ENCODE assay signal across 11 mouse cellular contexts in the genomic region with DNA sequence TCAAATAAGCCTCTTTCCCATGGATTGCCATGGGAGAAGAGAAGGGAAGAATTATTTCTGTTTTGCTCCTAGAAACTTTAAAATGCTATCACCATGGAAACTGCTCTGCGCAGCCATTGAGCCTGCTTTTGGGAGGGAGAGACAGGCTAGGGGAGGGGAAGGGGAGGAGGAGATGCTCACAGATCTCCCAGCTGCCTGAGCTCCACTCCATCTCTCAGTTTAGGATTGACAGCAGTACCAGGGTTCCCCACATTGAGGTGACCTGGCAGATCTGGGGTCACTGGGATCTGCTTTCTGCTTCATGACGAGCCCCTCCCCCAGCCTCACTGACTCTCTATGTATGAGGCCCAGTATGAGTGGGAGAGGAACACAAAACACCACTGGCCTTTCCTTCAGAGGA.
DNase-seq lines count a peak whose midpoint lies in the region; ATAC-seq and TF ChIP-seq lines count a peak whose summit lies in the region.
"Had no signal": no experiment of that assay in that cellular context is flagged by ENCODE, and none has a peak within 500 bp of the region (broad histone marks: within the 10 kb centered on the region; RNA-seq: fewer than 3 reads in every experiment).

No protein-coding gene starts in this region.

- H3K4me3 ChIP-seq in kidney, adult 2 months (ENCODE audit: insufficient read depth, low read depth, low read length) = no peak overlapping the region
- H3K4me3 ChIP-seq in forebrain, postnatal 0 days (ENCODE audit: low read depth, low read length) = no peak overlapping the region
- H3K4me3 ChIP-seq in stomach, postnatal 0 days (ENCODE audit: low read depth, low read length) = no peak overlapping the region
- H3K4me3 ChIP-seq: liver, embryonic 13.5 days had no signal

- no peak for TF ChIP-seq EP300 in stomach, postnatal 0 days (optimal IDR thresholded peaks at IDR 0.05)

- TF ChIP-seq CTCF in kidney, adult 2 months (conservative IDR thresholded peaks at IDR 0.05; ENCODE audit: insufficient read depth, insufficient read length, low read depth, low read length) = no peak
- 0 out of 2 replicates have a peak, but pooled peaks have one; percentile 12 for TF ChIP-seq CTCF in forebrain, postnatal 0 days (IDR thresholded peaks at IDR 0.05; ENCODE audit: low read depth)
- no peak for TF ChIP-seq CTCF in stomach, postnatal 0 days (IDR thresholded peaks at IDR 0.05; ENCODE audit: low read depth)

- no peaks in the 10 kb centered on the region for H3K9me3 ChIP-seq in forebrain, postnatal 0 days (ENCODE audit: low read length)
- no peaks in the 10 kb centered on the region for H3K9me3 ChIP-seq in stomach, postnatal 0 days (ENCODE audit: control insufficient read depth, low read length)
- H3K9me3 ChIP-seq: liver, embryonic 13.5 days had no signal

- no peaks in the 10 kb centered on the region for H3K4me1 ChIP-seq in kidney, adult 2 months (ENCODE audit: control insufficient read depth, insufficient read depth, low read length)
- H3K4me1 ChIP-seq in forebrain, postnatal 0 days (ENCODE audit: insufficient read depth) = peaks cover 21% of the 10 kb centered on the region
- H3K4me1 ChIP-seq in stomach, postnatal 0 days (replicated peaks; ENCODE audit: control insufficient read depth, insufficient read depth) = no peaks in the 10 kb centered on the region
- H3K4me1 ChIP-seq: liver, embryonic 13.5 days had no signal

- H3K27me3 ChIP-seq in kidney, adult 2 months (replicated peaks; ENCODE audit: control insufficient read depth, insufficient read depth, low read length) = no peaks in the 10 kb centered on the region
- no peaks in the 10 kb centered on the region for H3K27me3 ChIP-seq in forebrain, postnatal 0 days (ENCODE audit: insufficient read depth, low read length)
- no peaks in the 10 kb centered on the region for H3K27me3 ChIP-seq in stomach, postnatal 0 days (ENCODE audit: control insufficient read depth, insufficient read depth, low read length)
- H3K27me3 ChIP-seq: liver, embryonic 13.5 days had no signal

- H3K9ac ChIP-seq in forebrain, postnatal 0 days = no peak overlapping the region
- no peak overlapping the region for H3K9ac ChIP-seq in stomach, postnatal 0 days (ENCODE audit: low read length)
- H3K9ac ChIP-seq: liver, embryonic 13.5 days had no signal

- ATAC-seq in forebrain, postnatal 0 days = peak; percentile 91
- no peak for ATAC-seq in stomach, postnatal 0 days (ENCODE audit: low FRiP score, low TSS enrichment)

- H3K4me2 ChIP-seq in forebrain, postnatal 0 days (ENCODE audit: low read depth) = peak overlapping the region; percentile 24
- no peak overlapping the region for H3K4me2 ChIP-seq in stomach, postnatal 0 days (replicated peaks; ENCODE audit: low read depth)
- H3K4me2 ChIP-seq: liver, embryonic 13.5 days had no signal

- no peak for TF ChIP-seq POLR2A in kidney, adult 2 months (IDR thresholded peaks at IDR 0.05; ENCODE audit: low read depth, low read length)

- no peaks in the 10 kb centered on the region for H3K36me3 ChIP-seq in kidney, adult 2 months (ENCODE audit: control insufficient read depth, insufficient read depth, low read length)
- H3K36me3 ChIP-seq in forebrain, postnatal 0 days (ENCODE audit: insufficient read depth) = no peaks in the 10 kb centered on the region
- H3K36me3 ChIP-seq in stomach, postnatal 0 days (ENCODE audit: control insufficient read depth, insufficient read depth, low read length) = no peaks in the 10 kb centered on the region
- H3K36me3 ChIP-seq: liver, embryonic 13.5 days had no signal

- intact Hi-C loops in left cerebral cortex, postnatal 25 days (cut with DNase I) = no loop called here

- DNase-seq in kidney, postnatal 14 days = peak; percentile 3
- DNase-seq in kidney, adult 2 months = no peak
- DNase-seq in forebrain, postnatal 0 days = peak; percentile 82
- DNase-seq in left cerebral cortex, postnatal 25 days (ENCODE audit: low spot score in 2 of 2) = peak; percentile 66 to 89
- peak; percentile 58 for DNase-seq in right cerebral cortex, postnatal 25 days
- DNase-seq in stomach, postnatal 0 days (ENCODE audit: low spot score) = no peak
- DNase-seq in testis, postnatal 14 days (ENCODE audit: low spot score) = no peak
- DNase-seq in spleen, postnatal 14 days (ENCODE audit: low spot score in 2 of 2) = no peak
- DNase-seq: heart, postnatal 36 days; kidney, postnatal 36 days; liver, embryonic 13.5 days had no signal

- no peak overlapping the region for H3K27ac ChIP-seq in kidney, adult 2 months (ENCODE audit: insufficient read depth, low read depth, low read length)
- peak overlapping the region; percentile 77 for H3K27ac ChIP-seq in forebrain, postnatal 0 days (ENCODE audit: low read depth, low read length)
- H3K27ac ChIP-seq in stomach, postnatal 0 days (replicated peaks) = no peak overlapping the region
- H3K27ac ChIP-seq: liver, embryonic 13.5 days had no signal

- 33% methylated on average over 2 of the region's 2 CpGs for WGBS in kidney, adult 2 months
- 15% methylated on average over 2 of the region's 2 CpGs for WGBS in forebrain, postnatal 0 days
- WGBS in stomach, postnatal 0 days = 45% methylated on average over 2 of the region's 2 CpGs

Comparison
In these comparisons a context has a peak if more than half of its experiments do, and no peak if none do; other contexts are left out.
1. DNase-seq: peak in kidney, postnatal 14 days (single experiment), forebrain, postnatal 0 days (single experiment), left cerebral cortex, postnatal 25 days (2 of 2) and right cerebral cortex, postnatal 25 days (single experiment); none in kidney, adult 2 months (single experiment), stomach, postnatal 0 days (single experiment), testis, postnatal 14 days (single experiment) and spleen, postnatal 14 days (0 of 2).